Mouse (Mus musculus) bone marrow, adult 2 months (tissue): ENCODE results near the gene Smap1.

Experiments
- CTCF ChIP-seq: fragments of 200-500 bp; IDR thresholded peaks from 2 replicates; pipeline ENCODE4 v1.5.1; 2011; ENCODE audit warnings: low read length, control low read depth; ENCODE audit not compliant: control insufficient read depth, insufficient read depth
- POLR2A ChIP-seq: fragments of 200-500 bp; IDR thresholded peaks from 2 replicates; pipeline ENCODE4 v1.6.1; 2011; ENCODE audit warnings: low read depth, mild to moderate bottlenecking, control low read depth, low read length, borderline replicate concordance; ENCODE audit not compliant: control insufficient read depth

DNA sequence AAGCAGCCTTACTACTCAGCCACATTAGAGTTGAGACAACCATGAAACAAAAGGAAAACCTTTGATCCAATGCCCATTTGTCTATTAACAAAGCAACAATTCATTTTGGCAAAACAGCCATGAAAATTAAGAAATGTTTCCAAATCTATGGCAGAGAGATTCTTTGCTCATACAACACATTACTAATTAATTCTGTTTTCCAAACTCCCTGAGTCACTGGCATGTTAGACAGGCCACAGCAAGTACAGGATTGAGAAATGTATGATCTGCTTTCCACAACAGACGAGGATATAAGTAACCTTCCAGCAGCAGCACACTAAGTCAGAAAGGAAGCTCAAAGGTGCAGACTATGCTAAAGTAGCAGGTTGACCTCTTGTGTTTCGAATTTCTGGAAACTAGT lies 9.1 kb downstream of the Smap1 start:
- TF ChIP-seq CTCF (no peak), POLR2A (no peak)
